Mouse (Mus musculus) adrenal gland, postnatal 14 days (tissue): ENCODE data around the gene Dzip1l. TPM values are rescaled to one million over a fixed set of nuclear protein-coding genes. Genes with fewer than 3 reads are reported as not detected.
A peak's percentile ranks its signal among the peaks of the same experiment; 100 is the strongest.

Experiments used
- DNase-seq: peaks from one replicate; pipeline ENCODE4 v3.0.0; 2021; ENCODE audit warnings: mixed read lengths
- total RNA-seq: library from RNA; stranded (reverse); gene quantifications from 2 replicates; pipeline ENCODE4 v1.2.3, GENCODE M21; 2021

Dzip1l gene
- total RNA-seq, 1 experiment from 2014 or later, result 5.1 TPM

- DNase-seq, result no peak
Observed at GRCm38 (mm10) chr9:99660756-99661155, 31.5 kb downstream of the Dzip1l start.

DNA sequence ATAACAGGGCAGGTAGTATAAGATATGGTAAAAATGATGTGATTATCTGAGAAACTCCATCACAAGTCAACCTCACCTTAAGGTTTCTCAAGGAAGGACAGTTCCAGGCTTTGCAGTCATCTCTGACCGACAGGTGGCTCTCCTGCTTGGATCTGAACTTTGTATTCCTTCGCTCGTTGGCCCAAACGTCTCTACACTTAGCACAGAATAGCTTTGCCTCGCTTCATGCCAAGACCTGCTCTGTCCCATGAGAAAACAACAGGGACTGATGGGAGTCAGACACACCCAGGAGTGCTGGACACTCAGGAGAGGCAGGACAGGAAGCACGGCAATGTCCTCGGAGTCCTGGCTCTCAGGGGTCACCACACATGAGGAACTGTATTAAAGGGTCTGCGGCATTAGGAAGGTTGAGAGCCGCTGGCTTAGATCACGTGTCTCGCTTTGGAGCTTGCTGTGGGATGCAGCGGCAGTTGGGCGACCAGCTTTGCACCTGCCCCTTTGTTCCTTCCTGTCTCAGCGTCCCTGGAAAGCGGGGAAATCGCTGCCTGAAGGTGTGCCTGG lies 32.4 kb downstream of the Dzip1l start:
- peak; percentile 55 for DNase-seq

GRCm38 (mm10) chr9:99662406-99662805 lies 33.1 kb downstream of the Dzip1l start:
- DNase-seq, result peak; percentile 84

DNA sequence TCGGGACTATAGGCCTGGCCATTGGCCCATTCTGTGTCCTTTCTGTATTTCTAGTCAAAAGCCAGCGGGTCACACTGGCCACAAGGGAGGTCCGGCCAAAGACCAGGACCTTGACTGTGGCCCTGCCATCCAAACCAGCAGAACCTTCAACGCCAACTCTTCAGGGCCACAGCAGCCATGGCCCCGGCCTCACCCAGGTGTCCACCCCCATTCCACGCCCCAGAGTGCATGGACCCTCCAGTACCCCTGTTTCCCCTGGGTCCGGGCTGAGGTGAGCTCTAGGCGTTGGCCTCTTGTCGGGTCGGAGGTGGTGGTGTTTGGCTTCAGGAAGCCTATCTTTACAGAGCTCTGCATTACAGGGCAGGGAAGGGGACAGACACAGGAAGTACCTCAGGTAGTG lies 33.6 kb downstream of the Dzip1l start:
- no peak for DNase-seq

DNA sequence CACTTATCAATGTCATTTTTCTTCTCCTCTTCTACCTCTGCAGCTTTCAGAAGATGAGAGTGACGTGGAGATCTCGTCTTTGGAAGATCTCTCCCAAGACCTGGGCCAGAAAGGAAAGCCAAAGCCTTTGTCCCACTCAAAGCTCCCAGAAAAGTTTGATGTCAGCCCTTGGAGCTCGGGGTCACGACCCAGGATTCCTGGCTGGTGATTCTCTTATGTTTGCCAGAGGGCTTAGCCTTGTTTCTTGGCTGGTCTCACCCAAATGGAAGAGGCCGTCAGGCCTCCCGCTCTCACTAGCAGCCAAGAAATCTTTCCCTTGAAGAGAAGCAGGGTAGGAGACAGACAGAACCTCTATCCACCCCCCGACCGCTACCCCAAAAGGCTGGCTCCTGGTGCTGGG lies 38.3 kb downstream of the Dzip1l start:
- DNase-seq, result peak; percentile 63

GRCm38 (mm10) chr9:99671603-99672002 lies 42.3 kb downstream of the Dzip1l start:
- no peak for DNase-seq

DNA sequence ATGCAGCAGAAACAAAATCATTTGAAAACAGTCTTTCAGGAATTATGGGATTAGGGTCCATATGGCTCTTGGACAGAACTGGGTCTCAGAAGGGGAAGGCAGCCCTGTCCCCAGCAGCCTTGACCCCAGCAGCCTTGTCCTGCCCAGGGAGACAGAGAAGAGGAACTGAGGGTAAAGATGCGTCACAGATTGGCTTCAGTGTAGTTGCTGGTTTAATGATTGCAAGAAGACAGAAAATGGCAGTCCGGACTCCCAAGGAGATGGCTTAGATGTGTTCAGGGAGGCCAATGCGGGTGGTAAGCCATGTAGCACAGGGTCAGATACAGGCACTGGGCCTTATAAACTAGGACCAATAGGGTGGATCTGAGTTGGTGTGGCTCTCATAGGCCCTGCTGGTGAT lies 46.4 kb downstream of the Dzip1l start:
- DNase-seq, result no peak

DNA sequence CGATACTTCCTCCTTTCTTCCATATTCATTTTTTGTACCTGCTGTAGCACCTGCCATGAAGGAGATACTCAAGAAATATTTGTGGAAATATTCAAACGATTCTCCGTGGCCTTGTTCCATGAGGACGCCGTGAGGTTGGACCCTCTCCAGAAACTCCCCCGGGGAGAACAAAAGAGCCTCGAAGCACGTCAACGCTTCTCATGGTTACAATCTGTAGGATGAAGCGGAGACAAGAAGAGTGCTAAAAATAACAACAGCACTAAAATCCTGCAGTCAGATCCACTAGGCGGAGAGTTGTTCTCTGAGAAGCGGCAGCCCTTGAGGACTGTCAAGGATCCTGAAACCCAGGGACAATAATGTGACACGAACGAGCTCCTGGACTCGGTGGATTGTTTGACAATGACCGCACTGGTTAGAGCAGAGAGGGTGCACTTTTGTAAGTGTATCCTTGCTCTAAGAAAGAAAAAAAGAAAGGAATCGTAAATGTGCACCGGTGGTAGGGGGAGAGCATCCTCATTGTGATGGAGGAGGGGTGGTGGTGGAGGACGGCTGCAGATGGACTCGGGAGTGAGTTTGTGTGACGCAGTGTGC lies 52.8 kb downstream of the Dzip1l start:
- no peak for DNase-seq

DNA sequence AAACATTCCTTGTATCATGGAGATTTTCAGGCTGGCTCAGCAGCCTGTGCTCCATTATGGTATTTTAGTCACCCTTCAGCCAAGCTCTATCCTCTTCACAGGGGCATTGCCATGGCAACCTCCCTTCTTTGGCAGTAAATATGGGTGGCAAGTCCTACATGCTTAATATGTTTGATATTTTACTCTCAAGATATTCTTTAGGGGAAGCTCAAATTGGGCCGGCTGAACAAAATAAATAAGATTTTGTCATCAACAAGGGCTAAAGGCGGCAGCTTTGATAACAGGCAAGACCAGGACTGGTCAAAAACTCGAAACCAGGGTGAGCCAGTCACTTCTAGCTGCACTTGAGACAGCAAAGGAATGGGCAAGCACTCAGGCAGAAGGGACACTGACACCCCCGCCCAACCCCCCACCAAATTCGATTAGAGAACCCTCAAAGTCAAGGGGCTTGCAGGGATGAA lies 55.8 kb downstream of the Dzip1l start:
- DNase-seq, result no peak

DNA sequence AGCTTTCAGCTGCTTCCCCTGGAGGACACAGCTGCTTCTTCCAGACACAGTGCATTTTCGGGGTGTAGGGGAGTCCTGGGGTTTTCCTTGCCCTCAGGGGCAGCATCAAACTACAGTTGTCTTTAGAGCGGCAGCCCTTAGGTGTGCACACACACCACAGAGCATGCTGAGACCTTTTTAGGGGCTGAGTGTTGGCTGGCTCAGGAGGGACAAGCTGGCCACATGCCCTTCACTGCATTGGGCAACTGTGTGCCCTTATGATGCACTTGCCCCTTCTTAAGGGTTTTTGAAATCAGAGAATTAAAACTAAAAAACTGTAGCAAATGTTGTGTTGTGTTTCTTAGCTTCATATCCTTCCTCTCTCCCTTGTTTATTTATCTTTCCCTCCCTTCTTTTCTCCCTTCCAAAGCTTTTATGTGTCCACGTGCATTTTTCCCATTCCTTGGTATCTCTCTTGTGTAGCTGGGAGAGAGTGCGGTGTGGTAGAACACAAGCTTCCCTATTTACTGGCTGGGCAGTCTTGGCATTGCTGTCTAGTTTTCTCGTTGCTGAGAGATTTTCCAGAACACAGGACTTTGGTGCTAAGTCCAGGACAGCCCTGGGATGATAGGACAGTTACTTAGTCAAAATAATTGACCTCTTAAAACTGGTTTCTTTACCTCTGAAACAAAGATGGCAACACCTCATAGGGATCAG lies 56.4 kb downstream of the Dzip1l start:
- DNase-seq, result no peak

- no peak for DNase-seq
Observed at GRCm38 (mm10) chr9:99689796-99690195, 60.5 kb downstream of the Dzip1l start.

DNA sequence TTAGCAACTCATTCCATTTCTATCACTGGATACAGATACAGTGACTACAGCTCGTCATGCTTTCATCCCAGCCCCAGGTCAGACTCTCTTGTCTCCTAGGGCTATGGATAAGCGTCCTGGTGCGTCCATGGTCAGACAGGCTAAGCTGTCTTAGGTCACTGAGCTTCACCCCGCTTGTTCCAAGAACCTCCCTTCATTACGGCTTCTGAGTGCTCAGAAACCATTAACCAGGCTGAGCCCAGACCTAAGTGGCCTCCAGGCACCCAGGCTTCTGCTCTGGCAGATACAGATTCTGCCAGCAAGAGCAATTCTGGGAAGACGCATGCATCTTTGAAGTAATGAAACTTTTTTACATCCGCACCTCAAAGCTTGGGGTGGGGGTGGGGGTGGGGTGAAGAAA lies 61.1 kb downstream of the Dzip1l start:
- no peak for DNase-seq

DNA sequence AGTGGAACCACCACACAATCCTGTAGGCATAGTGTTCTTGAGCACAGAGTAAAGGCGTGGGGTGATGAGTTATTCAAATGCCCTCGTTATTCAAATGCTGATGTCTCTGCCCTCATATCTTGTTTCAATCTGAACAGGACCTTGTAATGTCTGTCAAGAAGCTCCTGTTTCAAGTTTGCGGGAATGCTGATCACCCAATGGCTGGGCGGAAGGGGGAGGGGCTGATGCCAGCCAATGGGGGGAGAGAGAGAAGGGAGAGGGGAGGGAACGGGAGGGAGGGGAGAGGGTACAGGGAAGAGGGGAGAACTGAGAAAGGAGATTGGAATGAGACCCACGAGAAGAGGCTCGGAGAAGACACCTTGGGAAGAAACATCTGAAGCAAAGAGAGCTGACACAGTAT lies 65.7 kb downstream of the Dzip1l start:
- DNase-seq, result no peak

DNA sequence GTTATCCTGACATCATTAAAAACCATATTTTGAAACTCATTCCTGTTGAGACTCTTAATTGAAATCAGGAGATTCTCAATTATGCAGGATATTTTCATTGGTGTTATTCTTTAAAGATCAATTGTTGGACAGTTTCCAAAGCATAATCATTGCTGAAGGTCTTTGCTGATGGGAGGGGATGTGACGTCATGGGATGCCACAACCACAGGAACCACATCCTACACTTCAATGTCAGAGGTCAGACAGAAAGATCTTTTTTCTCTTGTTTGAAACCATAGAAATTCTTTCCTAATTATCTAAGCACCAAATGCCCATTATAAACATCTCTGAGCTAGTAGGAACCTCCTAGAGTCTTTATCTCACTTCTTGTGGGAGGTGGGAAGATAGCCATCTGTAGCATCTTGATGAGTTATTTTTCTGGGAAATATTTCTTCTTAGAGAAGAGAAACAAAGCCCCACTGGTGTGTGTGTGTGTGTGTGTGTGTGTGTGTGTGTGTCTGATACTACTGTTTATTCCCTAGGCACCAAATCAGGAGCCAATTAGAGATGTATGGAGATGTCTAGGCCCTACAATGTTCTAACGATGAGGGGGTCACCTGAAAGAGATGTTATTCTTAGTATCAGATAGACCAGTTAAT lies 70.6 kb downstream of the Dzip1l start:
- no peak for DNase-seq

GRCm38 (mm10) chr9:99701187-99701586 lies 71.9 kb downstream of the Dzip1l start:
- no peak for DNase-seq

GRCm38 (mm10) chr9:99702215-99702614 lies 72.9 kb downstream of the Dzip1l start:
- no peak for DNase-seq

GRCm38 (mm10) chr9:99703711-99704110 lies 74.4 kb downstream of the Dzip1l start:
- DNase-seq, result no peak

GRCm38 (mm10) chr9:99706264-99706663 lies 77.0 kb downstream of the Dzip1l start:
- no peak for DNase-seq

- no peak for DNase-seq
Observed at GRCm38 (mm10) chr9:99707425-99708126, 78.3 kb downstream of the Dzip1l start.

DNA sequence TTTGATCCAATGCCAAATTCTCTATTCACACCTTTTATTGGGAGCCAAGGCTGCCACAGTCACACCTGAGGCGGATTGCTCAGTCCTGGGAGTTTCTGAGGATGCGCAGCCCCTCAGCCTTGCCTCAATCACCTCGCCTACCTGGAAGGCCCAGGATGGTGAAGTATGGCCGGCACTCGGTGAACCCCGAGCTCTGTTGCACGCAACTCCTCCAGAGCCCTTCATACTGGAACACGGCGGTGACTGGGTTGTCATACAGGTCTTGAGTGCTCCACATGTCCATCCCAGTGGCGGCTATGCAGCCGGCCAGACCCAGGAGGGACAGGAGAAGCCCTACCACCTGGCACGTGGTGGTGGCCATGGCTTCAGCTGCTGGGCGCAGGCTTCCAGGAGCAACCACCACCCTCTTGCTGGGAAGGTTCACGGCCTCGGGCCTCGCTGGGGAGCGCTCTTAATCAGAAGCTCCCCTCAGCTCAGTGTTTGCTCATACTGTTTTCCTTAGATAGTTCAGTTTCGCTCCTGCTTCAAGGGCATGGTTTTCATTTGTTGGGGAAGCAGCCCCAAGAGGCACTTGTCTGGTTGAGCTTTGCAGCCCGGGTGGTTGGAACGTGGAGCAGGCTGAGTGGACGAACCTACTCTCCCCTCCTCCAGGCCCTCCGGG lies 80.4 kb downstream of the Dzip1l start:
- no peak for DNase-seq

DNA sequence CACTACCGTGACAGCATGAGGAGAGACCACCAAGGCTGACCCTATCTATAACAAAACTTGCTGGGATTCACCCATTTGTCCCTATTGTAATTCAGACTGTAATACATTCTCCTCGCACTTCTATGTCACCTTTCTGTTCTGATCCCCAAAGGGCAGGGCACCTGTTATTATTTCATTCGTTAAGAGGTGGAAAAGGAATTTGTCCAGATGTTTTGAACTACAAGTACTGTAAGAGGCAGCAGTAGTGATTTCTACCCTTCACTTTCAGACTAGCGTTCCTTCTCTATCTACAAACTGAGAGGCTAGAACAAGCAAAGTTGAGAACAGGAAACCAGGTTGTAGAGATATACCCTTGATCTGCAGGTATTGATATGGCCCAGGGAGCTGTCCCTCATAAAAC lies 81.0 kb downstream of the Dzip1l start:
- no peak for DNase-seq

- DNase-seq, result no peak
Observed at GRCm38 (mm10) chr9:99717134-99717533, 87.8 kb downstream of the Dzip1l start, which contains the start of gene Cldn18. Cldn18 (minus strand) TSS chr9:99717267.
